Comparison of ENCODE assay signal across 13 mouse cellular contexts in the genomic region with DNA sequence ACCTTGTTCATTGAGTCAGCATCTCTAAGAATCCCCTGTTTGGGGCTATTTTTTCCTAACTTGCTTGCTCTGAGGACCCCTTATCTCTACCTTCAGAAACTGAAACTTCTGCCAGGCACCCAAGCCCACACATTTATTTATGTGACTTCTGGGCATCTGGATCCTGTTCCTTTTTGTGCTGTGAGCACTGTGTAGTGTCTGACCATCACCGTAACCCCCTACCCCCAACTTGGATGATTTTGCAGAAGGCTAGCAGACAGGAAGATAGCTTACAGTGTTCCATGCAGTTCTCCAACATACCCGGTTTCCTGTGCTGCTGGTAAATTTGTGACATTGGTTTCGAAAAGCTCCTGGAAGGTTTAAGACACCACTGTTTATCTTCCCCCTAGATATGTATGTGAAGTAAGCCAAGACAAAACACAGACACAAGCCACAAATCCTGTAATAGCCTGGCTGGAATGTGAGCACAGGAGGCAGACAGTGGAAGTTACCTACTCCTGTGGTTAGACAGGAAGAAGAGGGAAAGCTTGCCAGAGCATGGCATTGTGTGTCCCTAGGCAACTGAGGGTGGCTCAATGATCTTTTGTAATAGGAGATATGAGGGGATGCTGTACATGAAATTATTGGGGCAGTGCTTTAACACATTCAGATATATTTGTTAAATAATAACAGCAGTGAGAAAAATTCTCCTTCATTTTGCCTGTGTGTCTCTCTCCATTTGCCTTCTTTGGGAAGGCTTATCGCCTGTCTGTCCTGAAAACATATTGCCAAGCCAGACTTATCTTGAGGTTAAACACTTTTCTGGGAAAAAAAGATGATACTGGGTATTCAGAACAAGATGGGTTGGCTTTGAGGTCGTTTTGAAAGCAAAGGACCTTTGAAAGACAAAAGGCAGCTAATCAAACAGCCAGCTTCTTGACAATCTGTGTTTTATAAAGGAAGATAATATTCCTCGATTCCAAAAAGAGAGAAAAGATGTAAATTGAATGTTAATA. TPM values are rescaled to one million over a fixed set of nuclear protein-coding genes. Genes with fewer than 3 reads are reported as not detected.
DNase-seq lines count a peak whose midpoint lies in the region; ATAC-seq and TF ChIP-seq lines count a peak whose summit lies in the region.
"Had no signal": no experiment of that assay in that cellular context is flagged by ENCODE, and none has a peak within 500 bp of the region (broad histone marks: within the 10 kb centered on the region; RNA-seq: fewer than 3 reads in every experiment).

No protein-coding gene starts in this region.

- no peak overlapping the region for H3K4me3 ChIP-seq in limb, embryonic 11.5 days (ENCODE audit: low read depth, low read length)
- no peak overlapping the region for H3K4me3 ChIP-seq in limb, embryonic 10.5 days
- H3K4me3 ChIP-seq in liver, embryonic 14.5 days (ENCODE audit: insufficient read depth in 1 of 2, low read depth in 2 of 2, low read length in 2 of 2): no peak overlapping the region
- H3K4me3 ChIP-seq: embryonic facial prominence, embryonic 12.5 days; kidney, embryonic 15.5 days; midbrain, embryonic 12.5 days had no signal

- no peaks in the 10 kb centered on the region; the same call in 1 of the 2 replicates for H3K4me1 ChIP-seq in limb, embryonic 11.5 days (ENCODE audit: control insufficient read depth, insufficient read depth, low read length)
- peaks cover 25% of the 10 kb centered on the region for H3K4me1 ChIP-seq in limb, embryonic 10.5 days
- peaks cover 22 to 30% of the 10 kb centered on the region in 2 experiments for H3K4me1 ChIP-seq in liver, embryonic 14.5 days (replicated peaks; ENCODE audit: control insufficient read depth in 2 of 2, insufficient read depth in 2 of 2, low read length in 1 of 2)

- no peaks in the 10 kb centered on the region for H3K36me3 ChIP-seq in limb, embryonic 11.5 days (ENCODE audit: control insufficient read depth, insufficient read depth, low read length)
- no peaks in the 10 kb centered on the region for H3K36me3 ChIP-seq in limb, embryonic 10.5 days
- H3K36me3 ChIP-seq in liver, embryonic 14.5 days (replicated peaks; ENCODE audit: control insufficient read depth, insufficient read depth, low read depth): no peaks in the 10 kb centered on the region
- H3K36me3 ChIP-seq: embryonic facial prominence, embryonic 12.5 days; kidney, embryonic 15.5 days; midbrain, embryonic 12.5 days had no signal

- DNase-seq in cerebellum, postnatal 14 days: peak; percentile 37 to 54
- DNase-seq in cerebellum, adult 8-10 months: no peak
- no peak for DNase-seq in limb, embryonic 11.5 days (ENCODE audit: low spot score)
- no peak for DNase-seq in limb, embryonic 10.5 days (ENCODE audit: low spot score)
- peak; percentile 51 for DNase-seq in c-Kit-positive CD71-positive TER-119-negative erythroid progenitor cells, embryonic 14.5 days (ENCODE audit: low read depth)
- peak; percentile 31 to 67 (median 53) for DNase-seq in liver, embryonic 14.5 days (ENCODE audit: low read depth in 3 of 3, low spot score in 3 of 3)
- DNase-seq in gastrocnemius, adult 8-10 months (ENCODE audit: low spot score in 2 of 2): no peak
- no peak for DNase-seq in right cerebral cortex, postnatal 14 days
- DNase-seq: B cell, adult 2 months; heart, postnatal 36 days had no signal

- no peak for ATAC-seq in limb, embryonic 11.5 days (ENCODE audit: insufficient number of reproducible peaks, low FRiP score, low TSS enrichment, low read depth)
- ATAC-seq in liver, embryonic 14.5 days (ENCODE audit: insufficient read depth): peak; percentile 81

- no peak overlapping the region for H3K4me2 ChIP-seq in limb, embryonic 11.5 days (ENCODE audit: low read depth, severe bottlenecking)
- H3K4me2 ChIP-seq in liver, embryonic 14.5 days (ENCODE audit: low read depth): peak overlapping the region; percentile 46
- H3K4me2 ChIP-seq: embryonic facial prominence, embryonic 12.5 days; kidney, embryonic 15.5 days; midbrain, embryonic 12.5 days had no signal

- TF ChIP-seq EP300 in liver, embryonic 14.5 days (IDR thresholded peaks at IDR 0.05; ENCODE audit: low read depth): peak; percentile 82

- WGBS in limb, embryonic 11.5 days: 51% methylated on average over 6 of the region's 6 CpGs
- 56% methylated on average over 6 of the region's 6 CpGs for WGBS in limb, embryonic 10.5 days
- 12% methylated on average over 6 of the region's 6 CpGs for whole genome bisulfite sequencing in liver, embryonic 14.5 days (ENCODE audit: insufficient replicate concordance)

- H3K27ac ChIP-seq in limb, embryonic 11.5 days (replicated peaks; ENCODE audit: low read depth, low read length): 0 out of 2 replicates have a peak overlapping the region, but pooled peaks have one; percentile 18
- H3K27ac ChIP-seq in limb, embryonic 10.5 days: no peak overlapping the region
- H3K27ac ChIP-seq in liver, embryonic 14.5 days: peak overlapping the region; percentile 79
- H3K27ac ChIP-seq: embryonic facial prominence, embryonic 12.5 days; kidney, embryonic 15.5 days; midbrain, embryonic 12.5 days had no signal

- H3K27me3 ChIP-seq in limb, embryonic 11.5 days (ENCODE audit: control insufficient read depth, insufficient read depth, low read length): no peaks in the 10 kb centered on the region
- no peaks in the 10 kb centered on the region for H3K27me3 ChIP-seq in limb, embryonic 10.5 days (ENCODE audit: low read depth, poor library complexity, severe bottlenecking)
- no peaks in the 10 kb centered on the region for H3K27me3 ChIP-seq in liver, embryonic 14.5 days (ENCODE audit: control insufficient read depth, insufficient read depth, low read length)
- H3K27me3 ChIP-seq: embryonic facial prominence, embryonic 12.5 days; kidney, embryonic 15.5 days; midbrain, embryonic 12.5 days had no signal

- H3K9me3 ChIP-seq in limb, embryonic 11.5 days (ENCODE audit: control insufficient read depth, low read length): no peaks in the 10 kb centered on the region
- no peaks in the 10 kb centered on the region for H3K9me3 ChIP-seq in limb, embryonic 10.5 days (replicated peaks)
- no peaks in the 10 kb centered on the region for H3K9me3 ChIP-seq in liver, embryonic 14.5 days (ENCODE audit: control insufficient read depth, low read length)
- H3K9me3 ChIP-seq: embryonic facial prominence, embryonic 12.5 days; kidney, embryonic 15.5 days; midbrain, embryonic 12.5 days had no signal

- no peak overlapping the region for H3K9ac ChIP-seq in limb, embryonic 11.5 days (ENCODE audit: low read length)
- H3K9ac ChIP-seq in liver, embryonic 14.5 days (replicated peaks): peak overlapping the region; percentile 16; the same call in 1 of the 2 replicates
- H3K9ac ChIP-seq: embryonic facial prominence, embryonic 12.5 days; kidney, embryonic 15.5 days; midbrain, embryonic 12.5 days had no signal

- no peak for TF ChIP-seq CTCF in liver, embryonic 14.5 days (IDR thresholded peaks at IDR 0.05; ENCODE audit: low read depth)

RNA-seq across cellular contexts. Expression of a gene that starts 42.6 kb away (rescaled TPM):
- polyA plus RNA-seq in limb, embryonic 11.5 days (2014; fragmentation: Nextera tagmentation; extraction: Ambion mirVana): 5.1 and 6.8 TPM in 2 replicates
- polyA plus RNA-seq in limb, embryonic 10.5 days (2016; fragmentation: Nextera tagmentation; extraction: Ambion mirVana): 5.5 and 6.0 TPM in 2 replicates
- polyA plus RNA-seq in liver, embryonic 14.5 days (2012; rRNA removed): 0.57 and 0.64 TPM in 2 replicates
- polyA plus RNA-seq in liver, embryonic 14.5 days (2014; fragmentation: Nextera tagmentation; extraction: Ambion mirVana): 0.34 and 0.49 TPM in 2 replicates
- total RNA-seq in gastrocnemius, adult 8-10 months (2022): 1 to 10 TPM; 1.7 to 2.5 (median 2.1) TPM

Comparison
In these comparisons a context has a peak if more than half of its experiments do, and no peak if none do; other contexts are left out.
1. DNase-seq: peak in cerebellum, postnatal 14 days (2 of 2), c-Kit-positive CD71-positive TER-119-negative erythroid progenitor cells, embryonic 14.5 days (single experiment) and liver, embryonic 14.5 days (3 of 3); none in cerebellum, adult 8-10 months (single experiment), limb, embryonic 11.5 days (single experiment), limb, embryonic 10.5 days (single experiment), gastrocnemius, adult 8-10 months (0 of 2) and right cerebral cortex, postnatal 14 days (single experiment).